Mouse (Mus musculus) MEL (cell line): ENCODE data around the gene Keap1. TPM values are rescaled to one million over a fixed set of nuclear protein-coding genes. Genes with fewer than 3 reads are reported as not detected.
A peak's percentile ranks its signal among the peaks of the same experiment; 100 is the strongest.

Experiments used
- DNase-seq: peaks from one replicate; pipeline ENCODE4 v3.0.0; 2011; ENCODE audit warnings: low read depth, low spot score
- H3K27ac ChIP-seq: 2 replicates; pipeline ENCODE4 v1.5.1; 2012; ENCODE audit warnings: low read depth, mild to moderate bottlenecking, control low read depth, low read length, moderate library complexity; ENCODE audit not compliant: control insufficient read depth
- H3K27me3 ChIP-seq, 2 experiments: fragments of 150-350 bp in 1 of 2; sonication (generic) in 1 of 2; 2 replicates each; pipeline ENCODE4 v1.6.1; 2012; ENCODE audit warnings: low read length in 2 of 2, mild to moderate bottlenecking in 2 of 2, improper control_type of control experiment in 1 of 2, moderate library complexity in 1 of 2; ENCODE audit not compliant: insufficient read depth in 2 of 2, control insufficient read depth in 1 of 2
- H3K36me3 ChIP-seq, 2 experiments: 2 replicates each; pipeline ENCODE4 v1.6.1; 2012 to 2014; ENCODE audit warnings: low read length in 2 of 2, improper control_type of control experiment in 1 of 2, inconsistent platforms in 1 of 2, mild to moderate bottlenecking in 1 of 2; ENCODE audit not compliant: insufficient read depth in 2 of 2, control insufficient read depth in 1 of 2
- H3K4me1 ChIP-seq, 2 experiments: fragments of 150-350 bp in 1 of 2; sonication (generic) in 1 of 2; 2 replicates each; pipeline ENCODE4 v1.6.1; 2012; ENCODE audit warnings: low read length in 2 of 2, improper control_type of control experiment in 1 of 2, mild to moderate bottlenecking in 1 of 2; ENCODE audit not compliant: insufficient read depth in 2 of 2, control insufficient read depth in 1 of 2
- H3K4me3 ChIP-seq, 2 experiments: fragments of 150-350 bp in 1 of 2; sonication (generic) in 1 of 2; 2 replicates each; pipeline ENCODE4 v1.5.1; 2012; ENCODE audit warnings: low read depth in 2 of 2, low read length in 2 of 2, mild to moderate bottlenecking in 2 of 2, moderate library complexity in 2 of 2, control low read depth in 1 of 2, improper control_type of control experiment in 1 of 2; ENCODE audit not compliant: control insufficient read depth in 1 of 2, insufficient read depth in 1 of 2
- H3K79me2 ChIP-seq: 2 replicates; pipeline ENCODE4 v1.6.1; 2012; ENCODE audit warnings: mild to moderate bottlenecking, low read length, moderate library complexity; ENCODE audit not compliant: control insufficient read depth, poor library complexity, insufficient read depth
- H3K9ac ChIP-seq: 2 replicates; pipeline ENCODE4 v1.6.1; 2012; ENCODE audit warnings: low read depth, mild to moderate bottlenecking, control low read depth, low read length, moderate library complexity; ENCODE audit not compliant: control insufficient read depth, poor library complexity, severe bottlenecking
- H3K9me3 ChIP-seq: fragments of 150-350 bp; sonication (generic); replicated peaks from 2 replicates; pipeline ENCODE4 v1.6.1; 2012; ENCODE audit warnings: mild to moderate bottlenecking, low read length, improper control_type of control experiment, moderate library complexity; ENCODE audit not compliant: insufficient read depth
- CHD2 ChIP-seq: IDR thresholded peaks from 2 replicates; pipeline ENCODE4 v1.6.1; 2011; ENCODE audit warnings: low read length, improper control_type of control experiment
- CTCF ChIP-seq, 3 experiments: IDR thresholded peaks in 2 of 3; conservative IDR thresholded peaks in 1 of 3; 2 replicates each; pipeline ENCODE4 v1.5.1; 2011 to 2012; ENCODE audit warnings: low read length in 3 of 3, low read depth in 2 of 3, mild to moderate bottlenecking in 2 of 3, improper control_type of control experiment in 1 of 3, inconsistent platforms in 1 of 3, mixed read lengths in 1 of 3, moderate library complexity in 1 of 3; ENCODE audit not compliant: control insufficient read depth in 1 of 3, insufficient read depth in 1 of 3, poor library complexity in 1 of 3, severe bottlenecking in 1 of 3
- ELF1 ChIP-seq: IDR thresholded peaks from 2 replicates; pipeline ENCODE4 v1.6.1; 2014; ENCODE audit warnings: low read depth, mild to moderate bottlenecking, inconsistent platforms, low read length, improper control_type of control experiment, moderate library complexity
- EP300 ChIP-seq, 2 experiments: IDR thresholded peaks; 2 replicates each; pipeline ENCODE4 v1.6.1; 2011; ENCODE audit warnings: improper control_type of control experiment in 2 of 2, low read length in 2 of 2, low read depth in 1 of 2, mild to moderate bottlenecking in 1 of 2
- ETS1 ChIP-seq: IDR thresholded peaks from 2 replicates; pipeline ENCODE4 v1.6.1; 2012; ENCODE audit warnings: low read depth, mild to moderate bottlenecking, inconsistent platforms, low read length, improper control_type of control experiment, moderate library complexity
- GATA1 ChIP-seq: IDR thresholded peaks from 2 replicates; pipeline ENCODE4 v1.6.1; 2011; ENCODE audit warnings: low read depth, low read length, improper control_type of control experiment
- HCFC1 ChIP-seq: IDR thresholded peaks from 2 replicates; pipeline ENCODE4 v1.6.1; 2012; ENCODE audit warnings: low read depth, mild to moderate bottlenecking, inconsistent platforms, low read length, improper control_type of control experiment, moderate library complexity
- JUND ChIP-seq: IDR thresholded peaks from 2 replicates; pipeline ENCODE4 v1.6.1; 2011; ENCODE audit warnings: low read depth, mild to moderate bottlenecking, improper control_type of control experiment, low read length
- KAT2A ChIP-seq: conservative IDR thresholded peaks from 2 replicates; pipeline ENCODE4 v1.6.1; 2012; ENCODE audit warnings: low read depth, low read length, improper control_type of control experiment, inconsistent platforms
- MAFK ChIP-seq: IDR thresholded peaks from 2 replicates; pipeline ENCODE4 v1.6.1; 2011; ENCODE audit warnings: low read depth, mild to moderate bottlenecking, low read length, improper control_type of control experiment, borderline replicate concordance
- MAZ ChIP-seq: IDR thresholded peaks from 2 replicates; pipeline ENCODE4 v1.6.1; 2012; ENCODE audit warnings: low read depth, mild to moderate bottlenecking, inconsistent platforms, low read length, improper control_type of control experiment
- MEF2A ChIP-seq: IDR thresholded peaks from 2 replicates; pipeline ENCODE4 v1.6.1; 2014; ENCODE audit warnings: low read depth, mild to moderate bottlenecking, inconsistent platforms, low read length, improper control_type of control experiment; ENCODE audit not compliant: poor library complexity, insufficient replicate concordance, severe bottlenecking; ENCODE audit errors: extremely low read depth
- MYB ChIP-seq: IDR thresholded peaks from 2 replicates; pipeline ENCODE4 v1.6.1; 2011; ENCODE audit warnings: mild to moderate bottlenecking, low read depth, low read length, improper control_type of control experiment
- NELFE ChIP-seq: IDR thresholded peaks from 2 replicates; pipeline ENCODE4 v1.6.1; 2011; ENCODE audit warnings: low read depth, low read length, improper control_type of control experiment
- POLR2A ChIP-seq, 2 experiments: IDR thresholded peaks; 2 replicates each; pipeline ENCODE4 v1.6.1; 2011 to 2012; ENCODE audit warnings: low read length in 2 of 2, mild to moderate bottlenecking in 2 of 2, control low read depth in 1 of 2, improper control_type of control experiment in 1 of 2, low read depth in 1 of 2, moderate library complexity in 1 of 2; ENCODE audit not compliant: control insufficient read depth in 1 of 2, insufficient read depth in 1 of 2, poor library complexity in 1 of 2
- POLR2AphosphoS2 ChIP-seq: IDR thresholded peaks from 2 replicates; pipeline ENCODE4 v1.6.1; 2011; ENCODE audit warnings: low read length, improper control_type of control experiment
- RAD21 ChIP-seq: IDR thresholded peaks from 2 replicates; pipeline ENCODE4 v1.6.1; 2011; ENCODE audit warnings: mild to moderate bottlenecking, low read depth, low read length, improper control_type of control experiment
- SIN3A ChIP-seq: IDR thresholded peaks from 2 replicates; pipeline ENCODE4 v1.6.1; 2012; ENCODE audit warnings: low read length, improper control_type of control experiment, inconsistent platforms
- SMC3 ChIP-seq: IDR thresholded peaks from 2 replicates; pipeline ENCODE4 v1.6.1; 2011; ENCODE audit warnings: low read depth, low read length, improper control_type of control experiment
- TBP ChIP-seq: IDR thresholded peaks from 2 replicates; pipeline ENCODE4 v1.8.0; 2011; ENCODE audit warnings: low read depth, low read length, improper control_type of control experiment
- UBTF ChIP-seq: IDR thresholded peaks from 2 replicates; pipeline ENCODE4 v1.6.1; 2012; ENCODE audit warnings: low read depth, mild to moderate bottlenecking, inconsistent platforms, low read length, improper control_type of control experiment, moderate library complexity, borderline replicate concordance; ENCODE audit not compliant: insufficient read depth
- USF2 ChIP-seq, 2 experiments: IDR thresholded peaks; 2 replicates each; pipeline ENCODE4 v1.6.1; 2011 to 2012; ENCODE audit warnings: improper control_type of control experiment in 2 of 2, low read length in 2 of 2, borderline replicate concordance in 1 of 2, inconsistent platforms in 1 of 2, low read depth in 1 of 2, mild to moderate bottlenecking in 1 of 2; ENCODE audit not compliant: insufficient read depth in 1 of 2
- ZKSCAN1 ChIP-seq: IDR thresholded peaks from 2 replicates; pipeline ENCODE4 v1.6.1; 2012; ENCODE audit warnings: low read depth, mild to moderate bottlenecking, inconsistent platforms, low read length, improper control_type of control experiment, moderate library complexity
- ZMIZ1 ChIP-seq: IDR thresholded peaks from 2 replicates; pipeline ENCODE4 v1.6.1; 2012; ENCODE audit warnings: low read depth, mild to moderate bottlenecking, inconsistent platforms, low read length, improper control_type of control experiment, moderate library complexity
- polyA plus RNA-seq, 2 experiments: library from polyadenylated mRNA; stranded (reverse) in 1 of 2; unstranded in 1 of 2; fragments of >175 nt in 1 of 2; fragments of >200 nt in 1 of 2; gene quantifications; 2 replicates each; pipeline versions ENCODE4 v1.2.1 to v1.2.4; 2012; ENCODE audit warnings: low replicate concordance in 2 of 2, low read depth in 1 of 2; ENCODE audit not compliant: insufficient read length in 2 of 2, insufficient read depth in 1 of 2, missing spikeins in 1 of 2
- total RNA-seq: library from RNA; depleted of rRNA; stranded (reverse); fragments of 300-350 nt; gene quantifications from 2 replicates; pipeline ENCODE4 v1.2.3, GENCODE M21; 2012

Gene Keap1
- total and polyA plus RNA-seq, 3 experiments, result 67.5 to 174 (median 171) TPM

- no peak for TF ChIP-seq ZMIZ1
- no peak for TF ChIP-seq ELF1
- TF ChIP-seq RAD21, result no peak
- TF ChIP-seq UBTF, result peak; percentile 96; the same call in 1 of the 2 replicates
- TF ChIP-seq KAT2A, result no peak
- no peak for TF ChIP-seq SIN3A
- TF ChIP-seq ZKSCAN1, result no peak
- TF ChIP-seq HCFC1, result no peak
- TF ChIP-seq ETS1, result no peak
- TF ChIP-seq MYB, result no peak
- TF ChIP-seq MAZ, result no peak
- TF ChIP-seq EP300 (IDR thresholded peaks at IDR 0.05; ENCODE audit: low read depth in 1 of 2, low read length in 2 of 2), result no peak
- TF ChIP-seq SMC3, result no peak
- TF ChIP-seq USF2 (IDR thresholded peaks at IDR 0.05; ENCODE audit: borderline replicate concordance in 1 of 2, insufficient read depth in 1 of 2, low read depth in 1 of 2, low read length in 2 of 2), result peak in 1 of 2 experiments; percentile 78; a peak in 2 of 4 replicates
- peak; percentile 73 to 85; a peak in 3 of 4 replicates for TF ChIP-seq POLR2A (IDR thresholded peaks at IDR 0.05; ENCODE audit: control insufficient read depth in 1 of 2, insufficient read depth in 1 of 2, low read depth in 1 of 2, low read length in 2 of 2, poor library complexity in 1 of 2)
- TF ChIP-seq CHD2, result no peak
- TF ChIP-seq MAFK, result no peak
- TF ChIP-seq JUND, result no peak
- TF ChIP-seq POLR2AphosphoS2, result no peak
- no peak for TF ChIP-seq MEF2A
These were observed 18.4 kb downstream of the Keap1 start (continued) for GRCm38 (mm10) chr9:21220490-21221382.

- no peak overlapping the region for H3K27ac ChIP-seq
- TF ChIP-seq GATA1 (no peak), NELFE (no peak), TBP (no peak), CTCF (IDR thresholded peaks at IDR 0.05 in 2 of 3, conservative IDR thresholded peaks at IDR 0.05 in 1 of 3; ENCODE audit: control insufficient read depth in 1 of 3, insufficient read depth in 1 of 3, low read depth in 2 of 3, low read length in 3 of 3, poor library complexity in 1 of 3, severe bottlenecking in 1 of 3) (peak in 1 of 3 experiments; percentile 57; a peak in 3 of 6 replicates)
- H3K79me2 ChIP-seq, result no peaks in the 10 kb centered on the region
- DNase-seq, result peak; percentile 90
- no peak overlapping the region for H3K4me3 ChIP-seq
- no peaks in the 10 kb centered on the region for H3K27me3 ChIP-seq
- peaks cover 0 to 17% of the 10 kb centered on the region in 2 experiments; a peak in 2 of 4 replicates for H3K36me3 ChIP-seq
- H3K9me3 ChIP-seq, result no peaks in the 10 kb centered on the region
- peaks cover 2 to 13% of the 10 kb centered on the region in 2 experiments; a peak in 3 of 4 replicates for H3K4me1 ChIP-seq
- no peak overlapping the region for H3K9ac ChIP-seq
These were observed 19.3 kb downstream of the Keap1 start for GRCm38 (mm10) chr9:21219820-21220219.
